Mouse (Mus musculus): Measurements from ENCODE around the gene Ptk7.

DNA sequence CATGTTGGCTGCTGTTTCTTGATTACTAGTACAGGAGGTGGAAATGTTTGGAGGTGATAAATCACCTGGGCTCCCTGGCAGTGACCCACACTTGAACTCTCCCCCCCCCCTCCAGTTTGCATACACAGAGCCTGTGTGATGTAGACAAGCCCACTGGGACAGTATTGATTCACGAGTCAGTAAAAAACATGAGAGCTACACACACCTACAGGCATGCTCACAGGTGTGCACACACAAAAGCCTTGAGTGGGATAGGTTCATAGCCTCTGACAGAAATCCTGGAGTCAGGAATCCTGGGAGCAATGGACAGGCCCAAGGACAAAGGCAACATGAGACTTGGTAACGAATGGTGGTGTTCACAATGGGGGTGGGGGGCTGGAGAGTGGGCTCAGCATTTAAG lies 17.1 kb downstream of the Ptk7 start:
- TF ChIP-seq TAL1 (IDR thresholded peaks at IDR 0.05; ENCODE audit: low read length) (no peak), GATA1 (IDR thresholded peaks at IDR 0.05; ENCODE audit: low read length) (no peak)

Measured in erythroblast, embryonic 14.5 days (primary cell).